Mouse (Mus musculus): Measurements from ENCODE around the gene Cdh16. TPM values are rescaled to one million over a fixed set of nuclear protein-coding genes. Genes with fewer than 3 reads are reported as not detected.

Gene Cdh16
- polyA plus RNA-seq, 1 experiment from 2014 or later = not detected

DNA sequence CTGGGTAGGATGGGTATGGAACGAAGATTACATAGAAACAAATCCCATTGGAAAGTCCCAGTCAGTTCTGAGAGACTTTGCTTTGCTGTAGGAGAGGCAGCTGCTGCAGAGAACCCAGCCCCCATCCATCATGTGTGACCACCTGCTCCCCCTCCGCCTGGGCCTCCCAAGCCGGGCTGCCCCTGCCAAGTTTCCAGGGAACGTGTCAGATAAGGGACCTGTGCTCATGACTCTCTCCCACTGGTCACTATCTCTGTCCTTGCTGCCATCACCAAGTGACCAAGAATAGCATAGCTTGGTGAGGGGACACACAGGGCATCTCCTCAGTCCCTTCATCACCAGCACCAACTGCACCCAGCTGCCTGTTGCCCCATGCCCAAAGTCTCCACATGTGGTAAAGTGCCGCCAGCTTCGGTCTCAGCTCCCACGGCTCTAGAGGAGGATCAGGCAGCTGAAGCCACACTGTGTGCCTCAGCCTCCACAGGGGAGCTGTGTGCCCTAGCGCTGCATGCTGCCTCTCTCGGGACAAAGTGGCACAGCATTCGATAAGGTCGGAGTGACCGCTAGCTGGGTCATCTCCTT, 13.9 kb downstream of the Cdh16 start:
- 68% methylated on average over 12 of the region's 12 CpGs for WGBS (ENCODE audit: insufficient replicate concordance)
- Histone ChIP-seq H3K36me3 (no peaks in the 10 kb centered on the region), H3K9me3 (replicated peaks) (no peaks in the 10 kb centered on the region), H3K27ac (no peak overlapping the region), H3K27me3 (0 out of 2 replicates have a peak, but pooled peaks cover 1% of the 10 kb centered on the region), H3K4me1 (replicated peaks) (no peaks in the 10 kb centered on the region), H3K4me3 (replicated peaks) (no peak overlapping the region), H3K4me2 (no peak overlapping the region), H3K9ac (no peak overlapping the region)
- no peak for ATAC-seq (ENCODE audit: low read depth)
- no peak for DNase-seq

DNA sequence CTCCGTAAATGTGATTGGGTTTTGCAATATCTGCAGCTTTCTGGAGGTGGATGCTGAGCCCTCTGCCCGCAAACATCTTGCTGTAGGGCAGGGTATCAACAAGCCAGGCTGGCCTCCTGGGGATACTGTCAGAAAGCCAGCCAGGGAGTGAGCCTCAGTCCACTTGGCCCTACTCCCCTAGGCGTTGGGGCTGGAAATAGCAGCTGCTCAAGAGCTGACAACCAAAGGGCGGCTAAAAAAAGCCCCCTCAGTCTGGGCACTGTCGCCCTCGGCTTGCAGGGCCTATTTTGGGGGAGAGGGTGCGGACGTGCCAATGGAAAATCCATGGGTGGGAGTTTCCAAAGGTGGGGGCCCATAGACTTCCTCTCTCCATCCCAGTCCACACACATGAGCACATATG, 15.0 kb downstream of the Cdh16 start:
- ATAC-seq (ENCODE audit: low read depth) = no peak
- H3K4me1 ChIP-seq (replicated peaks) = no peaks in the 10 kb centered on the region
- H3K9ac ChIP-seq = no peak overlapping the region
- no peaks in the 10 kb centered on the region for H3K9me3 ChIP-seq (replicated peaks)
- H3K36me3 ChIP-seq = no peaks in the 10 kb centered on the region
- H3K27me3 ChIP-seq = 0 out of 2 replicates have a peak, but pooled peaks cover 3% of the 10 kb centered on the region
- H3K4me3 ChIP-seq (replicated peaks) = no peak overlapping the region
- 66% methylated on average over 8 of the region's 8 CpGs for WGBS (ENCODE audit: insufficient replicate concordance)
- H3K27ac ChIP-seq = no peak overlapping the region
- no peak overlapping the region for H3K4me2 ChIP-seq
- DNase-seq = no peak

DNA sequence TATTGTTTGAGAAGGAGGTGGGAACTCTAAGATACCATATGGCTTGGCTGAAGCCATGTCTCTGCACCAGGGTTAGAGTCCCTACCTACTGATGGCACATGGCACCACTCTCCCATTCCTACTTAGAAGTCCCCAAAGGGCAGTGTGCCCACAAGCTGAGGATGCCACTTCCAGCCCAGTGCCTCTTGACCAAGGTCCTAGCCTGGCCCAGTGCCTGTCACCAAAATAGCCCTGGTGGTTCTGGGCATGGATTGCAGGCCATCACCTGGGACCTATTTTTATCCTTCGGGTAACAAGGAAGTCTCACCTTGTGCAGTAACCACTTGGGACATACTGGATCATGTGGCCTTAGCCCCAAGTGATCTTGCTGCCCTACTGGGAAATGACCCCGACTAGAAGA, 16.3 kb downstream of the Cdh16 start:
- H3K27me3 ChIP-seq = 0 out of 2 replicates have a peak, but pooled peaks cover 3% of the 10 kb centered on the region
- no peaks in the 10 kb centered on the region for H3K36me3 ChIP-seq
- ATAC-seq (ENCODE audit: low read depth) (no peak), DNase-seq (no peak)
- no peak overlapping the region for H3K27ac ChIP-seq
- H3K9me3 ChIP-seq (replicated peaks) = no peaks in the 10 kb centered on the region
- no peak overlapping the region for H3K9ac ChIP-seq
- H3K4me1 ChIP-seq (replicated peaks) = no peaks in the 10 kb centered on the region
- 54% methylated on average over 2 of the region's 2 CpGs for WGBS (ENCODE audit: insufficient replicate concordance)
- H3K4me2 ChIP-seq = no peak overlapping the region
- no peak overlapping the region for H3K4me3 ChIP-seq (replicated peaks)

DNA sequence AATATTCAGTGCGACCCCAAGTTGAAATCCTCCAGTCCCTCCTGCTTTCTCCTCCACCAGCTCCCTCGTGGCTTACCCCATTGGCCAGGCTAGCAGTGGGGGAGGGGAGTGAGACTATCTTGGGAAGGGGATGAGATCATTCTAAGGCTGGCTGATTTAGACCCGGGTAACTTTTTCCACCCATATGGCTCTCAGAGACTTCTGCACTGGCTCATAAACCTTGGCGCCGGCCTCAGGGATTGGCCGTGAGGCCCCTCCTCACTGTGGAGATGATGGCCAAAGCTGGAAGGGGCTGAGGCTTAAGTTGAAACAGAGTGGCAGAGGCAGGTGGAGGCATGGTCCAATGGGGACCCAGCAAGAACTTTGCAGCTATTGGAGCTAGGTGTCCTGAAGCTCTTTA, 17.9 kb downstream of the Cdh16 start:
- no peaks in the 10 kb centered on the region for H3K9me3 ChIP-seq (replicated peaks)
- no peak overlapping the region for H3K9ac ChIP-seq
- H3K4me3 ChIP-seq (replicated peaks) = no peak overlapping the region
- WGBS (ENCODE audit: insufficient replicate concordance) = 37% methylated on average over 6 of the region's 6 CpGs
- DNase-seq = no peak
- H3K36me3 ChIP-seq = no peaks in the 10 kb centered on the region
- ATAC-seq (ENCODE audit: low read depth) = no peak
- H3K27me3 ChIP-seq = peaks cover 8% of the 10 kb centered on the region; the same call in 1 of the 2 replicates
- H3K4me2 ChIP-seq = no peak overlapping the region
- peaks cover 9% of the 10 kb centered on the region for H3K4me1 ChIP-seq (replicated peaks)
- no peak overlapping the region for H3K27ac ChIP-seq

DNA sequence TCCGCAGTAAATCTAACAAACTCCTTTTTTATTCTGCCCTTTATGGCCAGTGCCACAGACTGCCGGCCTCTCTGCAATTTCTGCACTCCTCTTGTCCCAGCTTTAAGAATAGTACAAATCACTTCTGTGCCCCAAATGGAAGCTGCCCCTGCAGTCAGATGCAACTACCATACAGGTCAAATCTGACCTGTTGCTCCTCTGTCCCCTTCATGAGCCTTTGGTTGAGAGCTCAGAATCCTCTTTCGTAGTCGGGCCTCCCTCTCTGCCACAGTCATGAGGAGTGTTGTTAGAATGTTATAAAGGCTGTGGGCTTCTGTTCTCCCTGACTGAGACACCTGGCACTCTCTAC, 21.0 kb downstream of the Cdh16 start:
- 60% methylated on average over 4 of the region's 4 CpGs for WGBS (ENCODE audit: insufficient replicate concordance)
- ATAC-seq (ENCODE audit: low read depth) = no peak
- Histone ChIP-seq H3K9me3 (replicated peaks) (no peaks in the 10 kb centered on the region), H3K9ac (no peak overlapping the region), H3K4me1 (replicated peaks) (peaks cover 9% of the 10 kb centered on the region), H3K4me3 (replicated peaks) (no peak overlapping the region), H3K27ac (no peak overlapping the region), H3K27me3 (peaks cover 11% of the 10 kb centered on the region; the same call in 1 of the 2 replicates), H3K4me2 (no peak overlapping the region), H3K36me3 (no peaks in the 10 kb centered on the region)
- no peak for DNase-seq

GRCm38 (mm10) chr8:104602468-104603244, 21.5 kb downstream of the Cdh16 start:
- 21% methylated on average over 21 of the region's 21 CpGs for WGBS (ENCODE audit: insufficient replicate concordance)
- Histone ChIP-seq H3K36me3 (no peaks in the 10 kb centered on the region), H3K27ac (no peak overlapping the region), H3K27me3 (peaks cover 11% of the 10 kb centered on the region; the same call in 1 of the 2 replicates), H3K4me2 (peak overlapping the region; percentile 46), H3K9me3 (replicated peaks) (no peaks in the 10 kb centered on the region), H3K9ac (no peak overlapping the region), H3K4me3 (replicated peaks) (no peak overlapping the region), H3K4me1 (replicated peaks) (peaks cover 9% of the 10 kb centered on the region)
- peak; percentile 84 for ATAC-seq (ENCODE audit: low read depth)
- DNase-seq = peak; percentile 68

DNA sequence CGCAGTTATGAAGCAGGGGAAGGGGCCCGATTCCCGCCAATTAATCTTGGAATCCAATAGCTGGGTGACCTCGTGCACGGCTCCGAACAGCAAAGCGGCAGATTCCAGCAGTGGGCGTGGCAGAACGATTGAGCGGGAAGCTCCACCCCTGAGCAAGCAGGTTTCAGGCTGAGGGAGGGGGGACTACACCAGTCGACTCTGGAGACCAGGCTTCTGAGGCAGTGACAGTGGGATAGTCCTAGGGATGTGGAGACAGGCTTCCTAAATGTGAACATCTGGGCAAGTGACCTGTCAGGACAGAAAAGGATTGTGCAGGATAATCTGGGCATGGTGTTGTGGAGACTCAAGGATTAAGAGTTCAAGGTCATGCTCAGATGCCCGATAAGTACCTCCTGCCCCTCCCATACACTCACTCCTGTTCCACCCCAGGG, 22.2 kb downstream of the Cdh16 start:
- Histone ChIP-seq H3K9ac (no peak overlapping the region), H3K4me3 (replicated peaks) (peak overlapping the region; percentile 14; the same call in 1 of the 2 replicates)
- 2% methylated on average over 12 of the region's 12 CpGs for WGBS (ENCODE audit: insufficient replicate concordance)

DNA sequence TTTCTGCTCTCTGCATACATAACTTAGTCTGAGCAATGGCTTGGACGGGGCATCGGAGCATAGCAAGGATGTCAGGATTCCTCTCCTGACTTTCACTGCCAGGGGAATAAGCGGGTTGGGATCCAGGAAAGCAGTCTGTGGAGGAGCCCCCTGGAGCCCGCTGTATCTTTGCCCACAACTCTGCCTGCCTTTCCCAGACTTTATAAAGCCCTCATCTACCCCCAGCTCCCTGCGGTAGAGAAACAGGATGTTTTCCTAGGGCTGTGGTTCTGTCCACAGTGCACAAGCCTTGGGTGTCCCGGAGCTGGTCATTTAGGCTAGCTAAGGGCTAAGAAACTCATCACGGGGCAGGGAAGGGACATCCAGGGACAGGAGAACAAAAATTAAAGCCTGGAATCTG, 22.8 kb downstream of the Cdh16 start:
- Histone ChIP-seq H3K27ac (no peak overlapping the region), H3K4me1 (replicated peaks) (peaks cover 9% of the 10 kb centered on the region), H3K9me3 (replicated peaks) (no peaks in the 10 kb centered on the region), H3K4me3 (replicated peaks) (no peak overlapping the region), H3K27me3 (peaks cover 11% of the 10 kb centered on the region; the same call in 1 of the 2 replicates), H3K9ac (0 out of 2 replicates have a peak overlapping the region, but pooled peaks have one; percentile 8), H3K4me2 (peak overlapping the region; percentile 46), H3K36me3 (0 out of 2 replicates have a peak, but pooled peaks cover 4% of the 10 kb centered on the region)
- DNase-seq (no peak), ATAC-seq (ENCODE audit: low read depth) (no peak)
- WGBS (ENCODE audit: insufficient replicate concordance) = 30% methylated on average over 7 of the region's 7 CpGs

More for the DNA sequence above, 22.2 kb downstream of the Cdh16 start:
- H3K27me3 ChIP-seq = peaks cover 11% of the 10 kb centered on the region; the same call in 1 of the 2 replicates
- no peaks in the 10 kb centered on the region for H3K9me3 ChIP-seq (replicated peaks)
- no peaks in the 10 kb centered on the region for H3K36me3 ChIP-seq
- DNase-seq (peak; percentile 9), ATAC-seq (ENCODE audit: low read depth) (no peak)
- no peak overlapping the region for H3K27ac ChIP-seq
- peaks cover 9% of the 10 kb centered on the region for H3K4me1 ChIP-seq (replicated peaks)
- H3K4me2 ChIP-seq = peak overlapping the region; percentile 46

DNA sequence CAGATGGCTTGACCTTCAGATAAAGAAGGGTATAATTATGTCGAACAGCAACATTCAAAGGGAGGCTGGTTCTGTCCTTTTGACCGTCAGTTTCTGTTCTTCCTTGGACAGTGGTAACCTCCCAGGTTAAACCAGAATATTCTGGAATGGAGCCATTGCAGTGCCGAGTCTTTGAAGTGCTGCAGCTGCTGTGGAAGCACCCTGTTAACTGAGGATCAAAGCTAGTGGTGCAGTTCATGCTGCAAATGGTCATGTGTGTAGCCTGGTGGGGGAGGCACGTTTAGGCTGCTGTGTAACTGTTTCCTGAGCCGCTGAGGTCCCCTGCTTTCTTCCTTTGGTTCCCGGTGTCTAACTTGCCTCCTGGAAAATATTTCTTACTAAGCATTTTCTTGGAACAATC, 25.7 kb downstream of the Cdh16 start:
- no peak overlapping the region for H3K4me3 ChIP-seq (replicated peaks)
- no peak for ATAC-seq (ENCODE audit: low read depth)
- peaks cover 9% of the 10 kb centered on the region; the same call in 1 of the 2 replicates for H3K27me3 ChIP-seq
- 60% methylated on average over 6 of the region's 6 CpGs for WGBS (ENCODE audit: insufficient replicate concordance)
- H3K27ac ChIP-seq = no peak overlapping the region
- no peak overlapping the region for H3K4me2 ChIP-seq
- H3K9me3 ChIP-seq (replicated peaks) = no peaks in the 10 kb centered on the region
- peaks cover 30% of the 10 kb centered on the region for H3K36me3 ChIP-seq
- no peak overlapping the region for H3K9ac ChIP-seq
- peaks cover 17% of the 10 kb centered on the region for H3K4me1 ChIP-seq (replicated peaks)
- no peak for DNase-seq

DNA sequence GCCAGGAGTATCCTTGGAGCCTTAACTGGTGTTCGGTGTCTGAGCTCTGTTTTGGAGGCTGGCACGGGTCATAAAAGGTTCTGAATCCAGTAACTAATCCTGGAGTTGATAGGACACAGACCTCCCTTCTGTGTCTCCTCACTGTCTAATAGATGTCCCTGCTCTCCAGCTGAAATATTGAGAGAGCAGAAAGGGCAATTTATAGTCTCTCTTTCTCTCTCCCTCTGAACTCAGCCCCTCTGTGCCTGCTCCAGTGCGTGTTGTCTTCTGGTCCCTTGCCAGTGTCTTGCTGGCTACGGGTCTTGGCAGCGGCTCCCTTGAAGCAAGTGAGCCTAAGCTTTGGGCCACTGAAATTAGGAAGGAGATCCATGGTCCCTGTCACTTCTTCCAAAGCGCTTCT, 26.5 kb downstream of the Cdh16 start:
- Histone ChIP-seq H3K4me3 (replicated peaks) (no peak overlapping the region), H3K4me2 (no peak overlapping the region), H3K9me3 (replicated peaks) (no peaks in the 10 kb centered on the region), H3K9ac (no peak overlapping the region), H3K36me3 (peaks cover 33% of the 10 kb centered on the region), H3K27ac (no peak overlapping the region), H3K4me1 (replicated peaks) (peaks cover 22% of the 10 kb centered on the region), H3K27me3 (peaks cover 9% of the 10 kb centered on the region; the same call in 1 of the 2 replicates)
- 80% methylated on average over 6 of the region's 6 CpGs for WGBS (ENCODE audit: insufficient replicate concordance)
- DNase-seq (no peak), ATAC-seq (ENCODE audit: low read depth) (no peak)

GRCm38 (mm10) chr8:104595773-104596536, 28.2 kb downstream of the Cdh16 start:
- DNase-seq (no peak), ATAC-seq (ENCODE audit: low read depth) (no peak)
- peaks cover 33% of the 10 kb centered on the region for H3K36me3 ChIP-seq
- H3K4me2 ChIP-seq = peak overlapping the region; percentile 30
- H3K4me3 ChIP-seq (replicated peaks) = no peak overlapping the region
- H3K27ac ChIP-seq = no peak overlapping the region
- no peaks in the 10 kb centered on the region for H3K9me3 ChIP-seq (replicated peaks)
- H3K27me3 ChIP-seq = no peaks in the 10 kb centered on the region
- peak overlapping the region; percentile 26; the same call in 1 of the 2 replicates for H3K9ac ChIP-seq
- 66% methylated on average over 21 of the region's 21 CpGs for WGBS (ENCODE audit: insufficient replicate concordance)
- peaks cover 27% of the 10 kb centered on the region for H3K4me1 ChIP-seq (replicated peaks)

All from liver, embryonic 13.5 days (tissue).